Mouse (Mus musculus): ENCODE measurements around the gene Proca1. TPM values are rescaled to one million over a fixed set of nuclear protein-coding genes. Genes with fewer than 3 reads are reported as not detected.

The Proca1 gene
- polyA plus RNA-seq, 1 experiment from 2014 or later, result 2.8 TPM

- Histone ChIP-seq H3K27ac (ENCODE audit: low read depth, low read length) (no peak overlapping the region), H3K9ac (replicated peaks; ENCODE audit: low read depth, low read length) (no peak overlapping the region), H3K9me3 (ENCODE audit: control insufficient read depth, low read length) (no peaks in the 10 kb centered on the region), H3K36me3 (ENCODE audit: control insufficient read depth, insufficient read depth, low read length) (peaks cover 12% of the 10 kb centered on the region; the same call in 1 of the 2 replicates), H3K4me1 (ENCODE audit: control insufficient read depth, insufficient read depth, low read length) (no peaks in the 10 kb centered on the region; the same call in 1 of the 2 replicates), H3K27me3 (ENCODE audit: control insufficient read depth, insufficient read depth, low read length) (no peaks in the 10 kb centered on the region), H3K4me2 (ENCODE audit: low read depth, low read length) (peak overlapping the region; percentile 28), H3K4me3 (ENCODE audit: low read depth, low read length) (peak overlapping the region; percentile 18)
- no peak for ATAC-seq (ENCODE audit: low read depth)
- 68% methylated on average over 23 of the region's 23 CpGs for WGBS
Observed at GRCm38 (mm10) chr11:78195101-78195863, 2.1 kb downstream of the Proca1 start.

GRCm38 (mm10) chr11:78202372-78202771 lies 9.2 kb downstream of the Proca1 start:
- ATAC-seq (ENCODE audit: low read depth), result no peak
- H3K4me1 ChIP-seq (ENCODE audit: control insufficient read depth, insufficient read depth, low read length), result peaks cover 10% of the 10 kb centered on the region; the same call in 1 of the 2 replicates
- peaks cover 19% of the 10 kb centered on the region for H3K36me3 ChIP-seq (ENCODE audit: control insufficient read depth, insufficient read depth, low read length)
- H3K27ac ChIP-seq (ENCODE audit: low read depth, low read length), result no peak overlapping the region
- H3K9ac ChIP-seq (replicated peaks; ENCODE audit: low read depth, low read length), result no peak overlapping the region
- no peaks in the 10 kb centered on the region for H3K9me3 ChIP-seq (ENCODE audit: control insufficient read depth, low read length)
- WGBS, result 90% methylated on average over 3 of the region's 3 CpGs
- no peak overlapping the region for H3K4me2 ChIP-seq (ENCODE audit: low read depth, low read length)
- no peaks in the 10 kb centered on the region for H3K27me3 ChIP-seq (ENCODE audit: control insufficient read depth, insufficient read depth, low read length)
- no peak overlapping the region for H3K4me3 ChIP-seq (ENCODE audit: low read depth, low read length)

- no peak overlapping the region for H3K4me3 ChIP-seq (ENCODE audit: low read depth, low read length)
- peak overlapping the region; percentile 80 for H3K27ac ChIP-seq (ENCODE audit: low read depth, low read length)
- peaks cover 10% of the 10 kb centered on the region; the same call in 1 of the 2 replicates for H3K4me1 ChIP-seq (ENCODE audit: control insufficient read depth, insufficient read depth, low read length)
- H3K4me2 ChIP-seq (ENCODE audit: low read depth, low read length), result no peak overlapping the region
- 45% methylated on average over 6 of the region's 6 CpGs for WGBS
- peaks cover 39% of the 10 kb centered on the region for H3K36me3 ChIP-seq (ENCODE audit: control insufficient read depth, insufficient read depth, low read length)
- no peaks in the 10 kb centered on the region for H3K27me3 ChIP-seq (ENCODE audit: control insufficient read depth, insufficient read depth, low read length)
- no peak overlapping the region for H3K9ac ChIP-seq (replicated peaks; ENCODE audit: low read depth, low read length)
- no peaks in the 10 kb centered on the region for H3K9me3 ChIP-seq (ENCODE audit: control insufficient read depth, low read length)
- ATAC-seq (ENCODE audit: low read depth), result no peak
Observed at GRCm38 (mm10) chr11:78204287-78204686, 11.1 kb downstream of the Proca1 start.

GRCm38 (mm10) chr11:78205361-78206206 lies 12.4 kb downstream of the Proca1 start:
- no peak overlapping the region for H3K4me2 ChIP-seq (ENCODE audit: low read depth, low read length)
- ATAC-seq (ENCODE audit: low read depth), result peak; percentile 57; the same call in 1 of the 2 replicates
- H3K9me3 ChIP-seq (ENCODE audit: control insufficient read depth, low read length), result no peaks in the 10 kb centered on the region
- H3K36me3 ChIP-seq (ENCODE audit: control insufficient read depth, insufficient read depth, low read length), result peaks cover 51% of the 10 kb centered on the region
- no peaks in the 10 kb centered on the region for H3K27me3 ChIP-seq (ENCODE audit: control insufficient read depth, insufficient read depth, low read length)
- H3K27ac ChIP-seq (ENCODE audit: low read depth, low read length), result peak overlapping the region; percentile 80
- no peak overlapping the region for H3K4me3 ChIP-seq (ENCODE audit: low read depth, low read length)
- WGBS, result 8% methylated on average over 13 of the region's 13 CpGs
- peaks cover 10% of the 10 kb centered on the region; the same call in 1 of the 2 replicates for H3K4me1 ChIP-seq (ENCODE audit: control insufficient read depth, insufficient read depth, low read length)
- H3K9ac ChIP-seq (replicated peaks; ENCODE audit: low read depth, low read length), result 0 out of 2 replicates have a peak overlapping the region, but pooled peaks have one; percentile 34

- H3K9ac ChIP-seq (replicated peaks; ENCODE audit: low read depth, low read length), result no peak overlapping the region
- no peak overlapping the region for H3K4me3 ChIP-seq (ENCODE audit: low read depth, low read length)
- no peak overlapping the region for H3K4me2 ChIP-seq (ENCODE audit: low read depth, low read length)
- H3K36me3 ChIP-seq (ENCODE audit: control insufficient read depth, insufficient read depth, low read length), result peaks cover 67% of the 10 kb centered on the region
- no peak for ATAC-seq (ENCODE audit: low read depth)
- no peaks in the 10 kb centered on the region for H3K9me3 ChIP-seq (ENCODE audit: control insufficient read depth, low read length)
- peaks cover 10% of the 10 kb centered on the region; the same call in 1 of the 2 replicates for H3K4me1 ChIP-seq (ENCODE audit: control insufficient read depth, insufficient read depth, low read length)
- WGBS, result 57% methylated on average over 7 of the region's 7 CpGs
- no peak overlapping the region for H3K27ac ChIP-seq (ENCODE audit: low read depth, low read length)
- H3K27me3 ChIP-seq (ENCODE audit: control insufficient read depth, insufficient read depth, low read length), result no peaks in the 10 kb centered on the region
Observed at GRCm38 (mm10) chr11:78207190-78207589, 14.0 kb downstream of the Proca1 start.

- ATAC-seq (ENCODE audit: low read depth), result no peak
- no peak overlapping the region for H3K4me3 ChIP-seq (ENCODE audit: low read depth, low read length)
- 96% methylated on average over 5 of the region's 6 CpGs for WGBS
- H3K36me3 ChIP-seq (ENCODE audit: control insufficient read depth, insufficient read depth, low read length), result peaks cover 93% of the 10 kb centered on the region
- peaks cover 10% of the 10 kb centered on the region; the same call in 1 of the 2 replicates for H3K4me1 ChIP-seq (ENCODE audit: control insufficient read depth, insufficient read depth, low read length)
- no peaks in the 10 kb centered on the region for H3K27me3 ChIP-seq (ENCODE audit: control insufficient read depth, insufficient read depth, low read length)
- no peak overlapping the region for H3K9ac ChIP-seq (replicated peaks; ENCODE audit: low read depth, low read length)
- H3K27ac ChIP-seq (ENCODE audit: low read depth, low read length), result no peak overlapping the region
- no peak overlapping the region for H3K4me2 ChIP-seq (ENCODE audit: low read depth, low read length)
- H3K9me3 ChIP-seq (ENCODE audit: control insufficient read depth, low read length), result no peaks in the 10 kb centered on the region
Observed at GRCm38 (mm10) chr11:78209886-78210285, 16.7 kb downstream of the Proca1 start.

GRCm38 (mm10) chr11:78210615-78211014 lies 17.4 kb downstream of the Proca1 start:
- ATAC-seq (ENCODE audit: low read depth), result no peak
- Histone ChIP-seq H3K4me2 (ENCODE audit: low read depth, low read length) (no peak overlapping the region), H3K4me3 (ENCODE audit: low read depth, low read length) (no peak overlapping the region), H3K9ac (replicated peaks; ENCODE audit: low read depth, low read length) (no peak overlapping the region), H3K9me3 (ENCODE audit: control insufficient read depth, low read length) (no peaks in the 10 kb centered on the region), H3K36me3 (ENCODE audit: control insufficient read depth, insufficient read depth, low read length) (peaks cover 96% of the 10 kb centered on the region), H3K27ac (ENCODE audit: low read depth, low read length) (no peak overlapping the region), H3K4me1 (ENCODE audit: control insufficient read depth, insufficient read depth, low read length) (peaks cover 9% of the 10 kb centered on the region; the same call in 1 of the 2 replicates), H3K27me3 (ENCODE audit: control insufficient read depth, insufficient read depth, low read length) (no peaks in the 10 kb centered on the region)
- 71% methylated on average over 7 of the region's 7 CpGs for whole genome bisulfite sequencing

GRCm38 (mm10) chr11:78211513-78211912 lies 18.3 kb downstream of the Proca1 start:
- Histone ChIP-seq H3K4me1 (ENCODE audit: control insufficient read depth, insufficient read depth, low read length) (no peaks in the 10 kb centered on the region), H3K4me2 (ENCODE audit: low read depth, low read length) (no peak overlapping the region), H3K36me3 (ENCODE audit: control insufficient read depth, insufficient read depth, low read length) (peaks cover 95% of the 10 kb centered on the region), H3K4me3 (ENCODE audit: low read depth, low read length) (no peak overlapping the region), H3K27me3 (ENCODE audit: control insufficient read depth, insufficient read depth, low read length) (no peaks in the 10 kb centered on the region), H3K9ac (replicated peaks; ENCODE audit: low read depth, low read length) (no peak overlapping the region), H3K27ac (ENCODE audit: low read depth, low read length) (no peak overlapping the region), H3K9me3 (ENCODE audit: control insufficient read depth, low read length) (no peaks in the 10 kb centered on the region)
- WGBS, result 93% methylated on average over 5 of the region's 5 CpGs
- ATAC-seq (ENCODE audit: low read depth), result no peak
